Mouse (Mus musculus): Measurements from ENCODE around the gene Tcf3. TPM values are rescaled to one million over a fixed set of nuclear protein-coding genes. Genes with fewer than 3 reads are reported as not detected.

Gene Tcf3
- polyA plus RNA-seq, 1 experiment, result 1,205 TPM

DNA sequence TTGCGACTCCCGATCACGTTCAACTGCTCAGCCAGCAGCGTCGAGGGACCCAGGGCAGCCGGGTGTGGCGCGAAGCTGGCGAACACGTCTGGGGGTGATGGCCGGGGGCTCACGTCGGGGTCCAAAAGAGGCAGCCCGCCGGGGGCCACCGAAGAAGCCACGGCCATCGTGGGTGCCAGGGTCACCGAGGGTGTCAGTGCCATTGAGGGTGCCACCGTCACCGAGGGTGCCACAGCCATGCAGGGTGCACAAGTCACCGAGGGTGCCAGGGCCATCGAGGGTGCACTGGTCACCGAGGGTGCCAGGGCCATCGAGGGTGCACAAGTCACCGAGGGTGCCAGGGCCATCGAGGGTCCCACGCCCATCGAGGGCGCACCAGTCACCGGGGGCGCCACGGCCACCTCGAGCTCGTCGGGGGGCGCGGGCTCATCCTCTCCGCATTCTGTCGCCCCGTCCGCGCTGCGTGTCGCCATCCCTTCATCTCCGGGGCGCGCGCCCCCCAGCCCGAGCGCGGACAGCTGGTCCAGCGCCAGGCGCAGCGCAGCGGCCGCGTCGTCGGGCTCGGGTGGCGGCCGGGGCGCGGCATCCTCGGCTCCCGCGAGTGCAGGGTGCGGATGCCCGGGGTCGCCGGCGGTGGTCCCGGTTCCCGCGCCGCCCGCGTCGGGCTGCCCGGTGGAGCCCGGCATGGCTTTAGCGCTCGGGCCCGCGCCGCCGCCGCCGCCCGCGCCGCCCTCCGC is 46.5 kb downstream of the Tcf3 start:
- TF ChIP-seq GATA1 (IDR thresholded peaks at IDR 0.05; ENCODE audit: low read length), result no peak

DNA sequence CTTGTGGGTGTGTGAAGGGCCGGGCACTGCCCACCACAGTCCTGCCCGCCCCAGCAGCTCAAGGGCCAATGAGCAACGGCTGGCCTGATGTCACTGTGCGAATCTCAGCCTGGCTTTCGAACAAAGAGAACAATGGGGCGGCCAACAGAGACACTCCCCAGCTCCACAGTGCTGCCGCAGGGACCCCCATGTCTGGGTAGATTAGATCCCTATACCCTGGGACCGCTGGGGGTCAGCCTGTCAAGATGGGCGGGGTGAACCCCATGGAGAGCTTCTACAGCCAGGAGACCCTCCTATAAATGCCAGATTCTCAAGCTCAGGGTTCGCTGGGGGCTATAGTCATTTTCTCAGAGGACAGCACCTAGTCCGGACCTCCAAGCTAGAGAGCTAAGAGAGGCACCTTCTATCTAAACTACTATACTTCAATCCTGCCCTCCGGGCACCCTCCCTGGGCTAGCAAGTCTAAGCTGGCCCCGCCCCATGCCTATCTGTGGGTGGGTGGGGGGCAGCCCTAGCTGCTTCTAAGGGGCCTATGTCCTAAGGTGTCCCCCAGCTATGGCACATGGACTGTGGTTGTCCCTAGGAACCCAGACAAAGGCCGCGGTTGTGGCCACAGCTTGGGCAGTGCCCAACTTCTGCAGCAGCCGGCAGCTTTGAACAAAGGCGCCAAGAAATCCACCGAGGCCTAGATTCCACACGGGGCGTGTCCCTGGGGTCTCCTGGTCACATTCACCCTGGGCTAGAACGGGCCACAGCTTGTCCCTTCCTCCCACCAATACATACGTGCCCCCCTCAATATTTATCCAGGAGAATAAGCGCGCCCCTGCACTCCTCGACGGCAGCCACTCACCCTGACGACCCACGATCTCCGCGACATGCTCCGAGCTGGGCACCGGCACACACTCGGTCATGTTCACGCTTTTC is 47.4 kb downstream of the Tcf3 start:
- TF ChIP-seq GATA1 (IDR thresholded peaks at IDR 0.05; ENCODE audit: low read length), result no peak

DNA sequence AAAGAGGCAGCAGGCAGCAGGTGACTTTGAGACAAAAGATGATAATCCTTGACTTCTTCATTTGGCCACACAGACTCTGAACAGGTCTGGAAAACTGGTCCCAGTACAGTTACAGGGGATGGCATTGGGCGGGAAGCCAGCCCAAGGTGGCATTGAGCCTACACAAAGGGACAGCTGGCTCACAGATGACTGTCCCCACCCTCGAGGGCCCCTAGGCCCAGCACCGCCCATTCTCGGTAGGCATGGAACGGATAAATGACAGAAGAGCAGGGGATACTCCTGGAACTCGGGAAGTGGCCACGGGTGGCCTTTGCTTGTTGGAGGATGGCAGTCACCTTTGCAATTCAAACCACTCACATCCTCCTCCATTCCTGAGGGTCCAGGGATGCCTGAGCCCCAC is 48.1 kb downstream of the Tcf3 start:
- TF ChIP-seq GATA1 (IDR thresholded peaks at IDR 0.05; ENCODE audit: low read length), result no peak

DNA sequence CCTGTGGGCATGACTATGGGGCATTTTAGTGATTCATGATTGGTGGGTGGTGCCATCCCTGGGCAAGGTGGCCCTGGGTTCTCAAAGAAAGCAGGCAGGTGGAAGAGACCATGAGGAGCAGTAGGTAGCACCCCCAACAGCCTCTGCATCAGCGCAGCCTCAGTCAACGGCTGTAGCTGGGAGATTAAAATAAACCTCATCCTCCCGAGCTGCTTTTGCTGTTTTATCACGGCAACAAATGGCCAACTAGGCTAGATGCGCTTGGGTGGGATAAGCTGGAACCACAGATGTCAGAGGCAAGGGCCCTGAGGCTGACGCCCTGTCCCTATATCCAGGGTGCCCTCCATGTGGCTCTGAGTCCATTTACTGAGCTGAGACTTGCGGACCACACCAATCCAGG is 48.7 kb downstream of the Tcf3 start:
- no peak for TF ChIP-seq GATA1 (IDR thresholded peaks at IDR 0.05; ENCODE audit: low read length)

DNA sequence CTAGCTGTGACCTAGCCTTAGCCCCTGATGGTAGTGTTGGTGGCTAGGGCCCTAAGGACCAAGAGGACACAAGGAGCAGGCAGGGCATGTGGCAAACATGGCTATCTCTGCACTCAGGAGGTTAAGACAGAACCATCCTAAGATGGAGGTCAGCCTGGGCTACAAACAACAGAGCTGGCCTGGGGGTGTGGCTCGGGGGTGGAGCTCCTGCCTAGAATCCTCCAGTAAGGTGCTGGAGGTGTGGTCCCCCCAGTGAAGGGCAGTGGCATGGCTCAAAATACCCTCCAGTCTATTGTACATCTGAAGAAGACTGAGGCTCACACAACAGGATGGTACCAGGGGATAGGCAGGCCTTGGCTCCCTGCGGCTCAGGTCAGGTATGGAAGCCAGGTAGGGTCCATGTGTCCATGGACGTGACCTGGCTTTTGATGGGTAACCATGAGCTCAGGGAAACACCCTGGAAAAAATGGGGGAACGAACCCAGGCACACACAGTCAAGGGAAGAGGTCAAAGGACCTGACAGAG is 49.3 kb downstream of the Tcf3 start:
- no peak for TF ChIP-seq GATA1 (IDR thresholded peaks at IDR 0.05; ENCODE audit: low read length)

DNA sequence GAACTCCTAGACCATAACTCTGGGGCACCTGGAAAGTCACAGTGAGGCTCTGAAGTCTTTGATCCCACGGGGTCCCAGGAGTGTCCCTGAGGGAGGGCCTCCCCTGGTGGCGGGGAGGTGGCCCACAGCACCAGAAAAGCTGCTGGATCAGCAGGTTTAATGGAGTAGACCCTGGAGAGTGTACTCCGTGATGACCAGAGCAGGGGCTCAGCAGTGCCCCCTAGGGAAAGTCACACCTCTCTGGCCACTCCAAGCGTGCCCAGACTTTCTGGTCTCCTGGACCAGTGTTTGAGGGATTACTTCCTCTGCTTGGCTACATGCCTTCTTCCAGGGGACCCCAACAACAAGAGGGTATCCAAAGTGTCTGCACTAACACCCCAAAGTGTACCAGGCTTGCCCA is 50.0 kb downstream of the Tcf3 start:
- TF ChIP-seq GATA1 (IDR thresholded peaks at IDR 0.05; ENCODE audit: low read length), result no peak

DNA sequence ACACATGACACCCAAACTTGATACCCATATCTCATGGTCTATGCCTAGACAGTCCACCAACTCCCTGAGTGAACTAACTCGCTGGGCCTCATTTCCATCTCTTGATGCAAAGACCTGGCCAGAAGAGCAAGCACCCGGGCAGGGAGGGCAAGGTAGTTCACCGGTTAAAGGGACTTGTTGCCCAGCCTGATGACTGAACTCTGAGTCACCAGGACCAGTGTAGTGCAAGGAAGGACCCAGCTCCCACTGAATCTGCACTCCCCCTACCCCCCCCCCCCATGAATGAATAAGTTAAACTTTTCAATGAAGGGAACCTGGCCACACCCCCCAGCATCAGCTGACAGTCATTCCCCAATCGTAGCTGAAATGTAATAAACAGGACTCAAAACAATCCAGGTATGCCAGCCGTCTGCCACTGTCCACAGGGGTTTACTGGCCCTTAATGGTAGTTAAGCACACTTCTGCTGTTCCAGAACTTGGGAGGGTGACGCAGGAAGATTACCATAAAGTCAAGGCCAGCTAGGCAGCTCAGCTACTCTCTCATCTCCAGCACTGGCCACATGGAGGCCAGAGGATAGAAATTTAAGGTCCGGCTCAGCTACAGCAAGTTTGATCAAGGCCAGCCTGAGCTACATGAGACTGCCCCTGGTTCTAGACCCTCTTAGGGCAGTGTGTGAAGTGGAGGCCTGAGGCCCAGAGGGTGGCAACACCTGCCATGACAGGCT is 50.6 kb downstream of the Tcf3 start:
- no peak for TF ChIP-seq GATA1 (IDR thresholded peaks at IDR 0.05; ENCODE audit: low read length)

DNA sequence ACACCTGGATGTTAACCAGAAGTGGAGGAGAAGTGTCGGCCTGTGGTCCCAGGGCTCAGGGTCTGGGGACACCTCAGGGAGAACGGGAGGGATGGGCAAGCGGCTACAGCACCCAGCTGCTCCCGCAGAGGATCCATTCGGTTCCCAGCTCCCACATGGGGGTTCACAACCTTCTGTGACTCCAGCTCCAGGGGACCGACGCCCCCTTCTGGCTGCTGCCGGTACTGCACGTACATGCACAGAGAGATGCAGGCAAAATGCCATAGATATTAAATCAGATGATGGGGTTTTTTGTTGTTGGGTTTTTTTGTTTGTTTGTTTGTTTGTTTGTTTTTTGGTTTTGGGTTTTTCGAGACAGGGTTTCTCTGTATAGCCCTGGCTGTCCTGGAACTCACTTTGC is 55.7 kb downstream of the Tcf3 start:
- no peak for TF ChIP-seq GATA1 (IDR thresholded peaks at IDR 0.05; ENCODE audit: low read length)

DNA sequence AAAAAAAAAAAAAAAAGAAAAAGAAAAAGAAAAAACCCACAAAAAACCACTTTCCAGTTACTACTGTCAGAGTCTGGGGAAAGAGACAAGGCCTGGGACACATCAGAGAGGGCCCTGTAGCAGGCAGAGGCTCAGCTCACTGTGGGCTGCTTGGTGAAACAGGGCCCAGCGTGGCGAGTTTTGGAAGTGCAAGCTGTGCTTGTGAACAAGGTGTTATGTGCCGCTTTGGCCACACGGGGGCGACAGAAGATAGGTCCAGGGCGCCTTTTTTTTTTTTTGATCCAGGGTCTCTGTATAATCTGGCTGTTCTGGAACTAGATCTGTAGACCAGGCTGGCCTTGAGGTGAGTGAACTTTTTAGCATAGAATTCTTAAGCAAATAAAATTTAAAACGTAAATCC is 57.3 kb downstream of the Tcf3 start:
- TF ChIP-seq GATA1 (IDR thresholded peaks at IDR 0.05; ENCODE audit: low read length), result no peak

DNA sequence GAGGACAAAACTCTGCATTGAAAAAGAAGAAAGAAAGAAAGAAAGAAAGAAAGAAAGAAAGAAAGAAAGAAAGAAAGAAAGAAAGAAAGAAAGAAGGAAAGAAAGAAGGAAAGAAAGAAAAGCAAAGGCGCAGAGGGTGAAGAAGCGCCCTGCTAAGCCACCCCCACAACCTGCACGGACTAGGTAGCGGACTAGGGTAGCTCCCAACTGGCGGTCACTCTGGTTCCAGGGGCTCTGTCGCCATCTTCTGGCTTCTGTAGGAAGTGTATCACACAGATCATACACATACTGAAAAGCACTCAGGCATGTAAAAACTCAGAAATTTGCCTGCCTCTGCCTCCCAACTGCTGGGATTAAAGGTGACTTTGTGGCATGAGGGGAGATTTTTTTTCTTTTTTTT is 59.4 kb downstream of the Tcf3 start:
- no peak for TF ChIP-seq GATA1 (IDR thresholded peaks at IDR 0.05; ENCODE audit: low read length)

DNA sequence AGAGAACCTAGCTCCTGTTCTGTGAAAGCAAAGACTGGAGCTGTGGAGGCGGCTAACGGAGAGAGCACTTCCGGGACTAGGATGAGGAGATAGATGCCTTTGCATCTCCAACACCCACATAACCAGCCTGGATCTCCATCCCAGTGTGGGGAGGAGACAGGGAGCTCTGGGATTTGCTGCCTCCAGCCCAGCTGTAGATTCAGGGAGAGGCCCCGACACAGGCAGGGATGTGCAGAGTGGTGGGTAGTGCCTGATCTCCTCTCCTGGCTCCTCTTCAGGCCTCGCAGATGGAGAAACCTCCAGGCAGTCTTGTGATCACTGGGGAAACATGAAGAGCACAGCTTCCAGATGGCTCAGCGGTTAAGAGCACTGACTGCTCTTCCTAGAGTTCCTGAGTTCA is 60.7 kb downstream of the Tcf3 start:
- TF ChIP-seq GATA1 (IDR thresholded peaks at IDR 0.05; ENCODE audit: low read length), result no peak

DNA sequence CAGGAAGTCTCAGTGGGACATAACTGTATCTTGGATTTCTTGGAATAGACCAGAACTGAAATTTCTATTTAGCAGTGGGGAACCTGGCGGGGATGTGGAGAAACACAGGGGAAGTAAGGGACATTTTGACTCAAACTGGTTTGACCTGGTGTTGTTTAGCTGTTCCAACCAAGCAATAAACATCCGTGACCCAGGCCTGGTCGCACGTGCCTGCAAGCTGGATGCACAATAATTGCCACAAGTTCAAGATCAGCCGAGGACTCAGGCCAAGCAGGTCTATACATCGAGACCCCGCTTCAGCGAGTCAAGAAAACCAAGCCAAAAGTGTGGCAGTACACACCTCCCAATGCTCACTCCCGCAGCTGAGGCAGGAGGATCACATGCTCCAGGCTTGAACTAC is 61.5 kb downstream of the Tcf3 start:
- TF ChIP-seq GATA1 (IDR thresholded peaks at IDR 0.05; ENCODE audit: low read length), result no peak

DNA sequence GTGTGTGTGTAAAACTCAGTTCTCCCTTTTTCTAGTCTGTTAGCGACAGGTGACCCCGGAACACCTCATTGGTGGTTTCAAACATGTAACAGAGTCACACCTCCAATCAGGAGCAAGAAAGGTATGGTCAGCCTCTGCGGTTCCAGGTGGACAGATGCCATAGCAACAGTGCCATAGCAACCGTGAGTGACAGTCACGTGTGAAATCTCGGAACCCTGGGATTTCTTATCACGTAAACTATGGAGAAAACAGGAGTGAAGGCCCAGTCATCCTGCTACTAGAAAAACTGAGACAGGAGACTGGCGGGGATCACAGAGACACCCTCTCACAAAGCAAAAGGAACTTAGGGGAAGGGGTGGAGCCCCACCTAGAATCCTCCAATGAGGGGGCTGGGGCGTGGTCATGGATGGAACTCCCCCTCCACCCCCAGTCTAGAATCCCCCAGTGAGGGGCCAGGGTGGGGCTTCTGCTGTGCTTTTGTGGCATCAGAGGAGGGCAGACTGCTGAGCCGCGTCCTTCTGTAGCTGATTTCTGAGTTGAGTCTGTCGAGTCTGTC is 62.0 kb downstream of the Tcf3 start:
- no peak for TF ChIP-seq GATA1 (IDR thresholded peaks at IDR 0.05; ENCODE audit: low read length)

DNA sequence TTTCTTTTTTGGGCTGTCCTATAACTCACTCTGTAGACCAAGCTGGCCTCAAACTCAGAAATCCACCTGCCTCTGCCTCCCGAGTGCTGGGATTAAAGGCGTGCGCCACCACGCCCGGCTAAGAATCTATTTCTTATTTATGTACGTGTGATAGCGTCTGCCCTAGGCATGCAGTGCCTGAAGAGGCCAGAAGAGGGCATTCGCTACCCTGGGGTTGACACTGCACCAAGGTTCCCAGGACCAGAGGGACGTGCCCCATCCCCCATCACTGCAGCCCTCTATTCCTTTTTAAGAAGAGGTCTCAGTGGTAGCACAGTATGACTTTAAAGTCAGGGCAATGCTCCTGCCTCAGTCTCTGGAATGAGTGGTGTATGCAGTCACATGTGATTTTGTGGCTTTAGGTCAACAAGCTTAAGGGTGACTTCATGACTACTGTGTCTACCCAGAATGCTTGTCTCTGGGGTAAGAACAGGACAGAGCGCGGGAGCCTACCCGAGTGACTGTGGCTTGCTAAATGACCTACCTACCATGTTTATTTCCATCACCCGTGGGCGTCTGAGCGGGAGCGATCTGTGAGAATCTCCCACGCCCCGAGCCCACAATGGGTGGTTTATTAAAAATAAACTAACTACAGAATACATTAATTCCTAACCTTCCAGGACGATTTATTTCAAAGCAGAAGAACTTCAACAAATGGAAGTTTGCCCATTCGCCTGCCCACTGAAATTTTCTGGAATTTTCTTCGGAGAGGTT is 63.3 kb downstream of the Tcf3 start:
- TF ChIP-seq GATA1 (IDR thresholded peaks at IDR 0.05; ENCODE audit: low read length), result no peak

DNA sequence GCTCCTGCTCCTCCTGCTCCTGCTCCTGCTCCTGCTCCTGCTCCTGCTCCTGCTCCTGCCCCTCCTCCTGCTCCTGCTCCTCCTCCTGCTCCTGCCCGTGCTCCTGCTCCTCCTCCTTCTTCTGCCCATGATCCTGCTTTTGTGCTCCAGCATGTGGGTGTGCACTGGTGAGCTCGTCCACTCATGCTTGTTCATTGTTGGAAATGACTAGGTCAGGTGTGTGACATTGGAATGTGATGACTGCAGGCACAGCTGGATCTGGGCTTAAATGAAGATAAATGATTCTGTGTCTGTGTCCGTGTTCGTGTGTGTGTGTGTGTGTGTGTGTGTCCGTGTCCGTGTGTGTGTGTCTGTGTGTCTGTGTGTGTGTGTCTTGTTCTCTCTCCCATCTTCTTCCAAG is 65.1 kb downstream of the Tcf3 start:
- no peak for TF ChIP-seq GATA1 (IDR thresholded peaks at IDR 0.05; ENCODE audit: low read length)

Data from G1E-ER4 (cell line).